Mouse (Mus musculus): ENCODE data around the gene Fbxl5.
A peak's percentile ranks its signal among the peaks of the same experiment; 100 is the strongest.

The Fbxl5 gene

GRCm38 (mm10) chr5:43781977-43782930, 39.2 kb downstream of the Fbxl5 start:
- DNase-seq (ENCODE audit: low read depth, low spot score) = peak; percentile 85

DNA sequence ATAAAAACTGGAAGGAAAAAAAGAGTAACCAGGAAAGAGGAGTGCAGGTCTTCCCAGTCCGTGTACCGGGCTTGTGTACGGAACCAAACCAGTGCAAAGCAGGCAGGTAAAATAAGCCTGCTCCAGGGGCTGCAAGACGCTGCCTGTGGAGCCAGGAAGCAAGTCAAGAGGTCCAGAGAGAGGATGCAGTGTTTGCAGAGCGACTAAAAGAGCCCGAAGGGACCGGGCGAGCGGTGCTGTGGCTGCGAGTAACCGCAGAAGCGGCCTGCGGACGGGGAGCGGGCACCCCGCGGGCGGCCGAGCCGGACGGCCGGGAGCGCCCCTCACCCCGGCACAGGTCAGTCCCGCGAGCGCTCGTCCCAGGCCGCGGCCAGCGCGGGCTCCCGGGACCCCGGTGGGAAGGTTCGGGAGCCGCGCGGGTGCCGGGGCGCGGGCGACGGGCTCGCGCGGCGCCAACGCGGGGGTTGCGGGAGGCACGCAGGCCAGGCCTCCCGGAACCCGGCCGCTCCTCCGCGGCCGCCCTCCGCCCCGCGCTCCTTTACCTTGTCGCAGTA, 39.9 kb downstream of the Fbxl5 start:
- peak; percentile 44 for DNase-seq (ENCODE audit: low read depth, low spot score)

GRCm38 (mm10) chr5:43778583-43778982, 42.9 kb downstream of the Fbxl5 start:
- DNase-seq (ENCODE audit: low read depth, low spot score) = no peak

DNA sequence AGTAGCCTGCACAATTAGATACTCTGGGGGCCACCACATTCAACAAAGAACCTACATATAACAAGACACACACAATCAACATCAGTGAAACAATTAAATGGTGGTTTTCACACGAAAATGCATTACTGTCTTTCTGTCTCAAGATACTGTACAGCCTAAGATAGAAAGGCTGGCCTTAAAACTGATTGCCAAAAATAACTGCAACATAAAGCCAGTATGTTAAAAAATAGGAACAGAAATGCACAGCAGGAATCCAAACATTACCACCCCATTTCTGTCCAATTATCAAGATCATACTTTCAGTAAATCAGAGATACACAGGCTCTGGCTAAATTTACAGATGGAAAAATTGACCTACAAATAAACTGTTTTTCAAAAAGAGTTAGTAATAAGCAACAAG, 44.4 kb downstream of the Fbxl5 start:
- no peak for DNase-seq (ENCODE audit: low read depth, low spot score)

DNA sequence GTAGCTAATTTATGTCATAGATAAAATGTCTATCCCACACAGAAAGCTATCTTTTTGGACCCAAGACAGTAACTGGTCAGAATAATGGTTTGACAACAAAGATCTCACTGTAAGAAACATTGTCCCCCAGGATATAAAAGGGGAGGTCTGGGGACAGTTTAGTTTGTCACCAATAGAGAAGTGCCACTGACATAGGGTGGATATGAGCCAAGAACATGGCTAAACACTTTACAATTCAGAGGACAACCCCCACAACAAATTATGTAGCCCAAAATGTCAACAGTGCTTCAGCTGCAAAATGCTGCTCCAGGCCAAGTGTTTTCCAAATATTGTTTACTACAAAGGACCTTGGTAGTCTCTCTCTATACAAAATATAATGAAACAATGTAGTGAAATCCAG, 45.0 kb downstream of the Fbxl5 start:
- no peak for DNase-seq (ENCODE audit: low read depth, low spot score)

DNA sequence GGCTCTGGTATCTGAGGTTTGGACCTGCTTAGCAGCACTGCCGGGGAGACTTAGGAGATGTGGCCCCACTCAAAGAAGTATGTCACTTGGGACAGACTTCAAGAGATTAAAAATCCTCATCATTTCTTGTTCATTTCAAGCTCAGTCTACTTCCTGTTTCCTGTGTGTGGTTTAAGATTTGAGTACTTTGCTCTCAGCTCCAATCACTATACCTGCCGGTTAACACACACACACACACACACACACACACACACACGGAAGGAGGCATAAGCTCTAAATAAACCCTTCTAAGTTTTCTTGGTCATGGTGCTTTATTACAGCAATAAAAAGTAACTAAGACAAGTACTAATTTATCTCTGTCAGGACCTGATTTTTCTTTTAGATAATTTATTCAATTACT, 49.9 kb downstream of the Fbxl5 start:
- DNase-seq (ENCODE audit: low read depth, low spot score) = no peak

DNA sequence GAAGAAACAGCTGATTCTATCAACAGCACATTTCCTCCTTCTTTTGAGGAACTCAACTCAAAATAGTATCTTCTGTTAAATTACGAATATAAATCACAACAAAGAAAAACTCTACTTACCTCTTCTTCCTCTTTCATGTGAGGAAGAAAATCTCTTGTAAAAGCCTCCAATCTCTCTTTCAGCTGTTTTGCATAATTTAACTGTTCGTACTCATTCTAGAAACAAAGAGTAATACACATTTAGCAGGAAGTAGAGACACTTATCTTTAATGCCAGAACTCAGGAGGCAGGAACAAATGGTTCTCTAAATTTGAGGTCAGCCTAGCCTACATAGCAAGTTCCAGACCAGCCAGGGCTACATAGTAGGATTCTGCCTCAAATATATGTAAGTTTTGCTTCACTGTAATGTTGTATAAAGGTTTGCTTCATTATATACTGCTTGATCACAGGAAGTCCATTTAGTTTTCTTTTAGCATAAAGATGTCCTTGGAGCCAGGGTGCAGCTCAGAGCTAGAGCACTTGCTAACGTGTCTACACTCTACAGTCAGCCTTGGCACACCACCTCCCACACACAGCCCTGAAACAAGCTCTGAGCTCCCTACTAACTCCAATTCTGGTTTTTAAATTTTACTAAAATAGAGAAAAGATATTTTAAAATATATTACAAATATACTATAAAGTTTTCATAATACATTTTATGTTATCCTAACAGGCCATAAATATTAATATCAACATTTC, 50.7 kb downstream of the Fbxl5 start:
- no peak for DNase-seq (ENCODE audit: low read depth, low spot score)

DNA sequence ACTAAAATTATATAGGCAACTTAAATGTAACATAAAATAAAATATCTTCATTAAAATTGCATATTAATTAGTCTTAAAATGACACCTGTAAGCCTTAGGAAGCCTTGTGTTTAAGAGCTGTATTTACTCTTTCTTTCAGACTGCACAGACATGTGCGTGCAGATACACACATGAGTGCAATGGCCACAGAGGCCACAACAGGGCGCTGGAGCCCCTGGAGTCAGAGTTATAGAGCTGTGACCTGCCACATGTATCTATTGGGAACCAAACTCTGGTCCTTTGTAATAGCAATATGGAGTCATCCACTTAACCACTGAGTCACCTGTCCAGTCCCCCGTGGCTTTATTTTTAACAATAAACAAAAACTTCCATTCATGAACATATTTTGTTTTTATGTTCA, 72.3 kb downstream of the Fbxl5 start:
- DNase-seq (ENCODE audit: low read depth, low spot score) = no peak

- no peak for DNase-seq (ENCODE audit: low read depth, low spot score)
These were observed 73.4 kb downstream of the Fbxl5 start for GRCm38 (mm10) chr5:43748039-43748438.

DNA sequence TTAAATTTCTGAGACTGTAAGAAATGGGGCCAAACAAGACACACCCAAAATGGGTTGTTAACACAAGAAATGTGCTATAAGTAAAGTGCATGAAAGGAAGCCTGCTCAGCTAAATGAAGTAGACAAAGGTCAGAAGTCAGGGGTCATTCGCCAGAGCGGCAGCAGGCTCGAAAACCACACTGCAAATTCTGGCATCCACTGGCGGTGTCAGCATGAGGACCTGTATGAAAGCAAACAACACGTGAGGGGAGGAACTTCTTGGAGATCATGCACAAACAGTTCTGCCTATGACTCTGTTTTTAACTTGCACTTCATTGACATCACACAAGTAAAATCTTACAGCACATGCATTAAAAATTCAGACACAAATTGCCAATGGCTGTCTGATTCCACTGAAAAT, 76.3 kb downstream of the Fbxl5 start:
- peak; percentile 13 for DNase-seq (ENCODE audit: low read depth, low spot score)

- DNase-seq (ENCODE audit: low read depth, low spot score) = no peak
These were observed 77.3 kb downstream of the Fbxl5 start for GRCm38 (mm10) chr5:43744187-43744586.

DNA sequence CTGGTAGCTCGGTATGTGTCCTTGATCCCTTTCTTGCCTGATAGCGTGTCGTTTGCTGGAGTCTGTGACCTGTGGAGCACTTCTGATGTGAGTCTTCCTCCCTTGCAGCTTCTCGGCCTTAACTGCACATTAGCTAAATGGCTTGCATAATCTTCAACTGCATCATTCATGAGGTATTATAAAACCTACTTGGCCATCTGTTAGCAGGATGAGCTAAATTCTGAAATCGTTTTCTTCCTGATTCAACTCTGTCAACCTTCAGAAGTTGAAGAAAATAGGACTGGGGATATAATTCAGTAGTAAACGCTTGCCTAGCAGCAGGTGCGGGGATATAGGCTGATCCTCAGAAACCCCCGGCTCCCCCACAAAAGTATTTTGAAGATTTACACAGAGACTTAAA, 89.1 kb downstream of the Fbxl5 start:
- DNase-seq (ENCODE audit: low read depth, low spot score) = no peak

DNA sequence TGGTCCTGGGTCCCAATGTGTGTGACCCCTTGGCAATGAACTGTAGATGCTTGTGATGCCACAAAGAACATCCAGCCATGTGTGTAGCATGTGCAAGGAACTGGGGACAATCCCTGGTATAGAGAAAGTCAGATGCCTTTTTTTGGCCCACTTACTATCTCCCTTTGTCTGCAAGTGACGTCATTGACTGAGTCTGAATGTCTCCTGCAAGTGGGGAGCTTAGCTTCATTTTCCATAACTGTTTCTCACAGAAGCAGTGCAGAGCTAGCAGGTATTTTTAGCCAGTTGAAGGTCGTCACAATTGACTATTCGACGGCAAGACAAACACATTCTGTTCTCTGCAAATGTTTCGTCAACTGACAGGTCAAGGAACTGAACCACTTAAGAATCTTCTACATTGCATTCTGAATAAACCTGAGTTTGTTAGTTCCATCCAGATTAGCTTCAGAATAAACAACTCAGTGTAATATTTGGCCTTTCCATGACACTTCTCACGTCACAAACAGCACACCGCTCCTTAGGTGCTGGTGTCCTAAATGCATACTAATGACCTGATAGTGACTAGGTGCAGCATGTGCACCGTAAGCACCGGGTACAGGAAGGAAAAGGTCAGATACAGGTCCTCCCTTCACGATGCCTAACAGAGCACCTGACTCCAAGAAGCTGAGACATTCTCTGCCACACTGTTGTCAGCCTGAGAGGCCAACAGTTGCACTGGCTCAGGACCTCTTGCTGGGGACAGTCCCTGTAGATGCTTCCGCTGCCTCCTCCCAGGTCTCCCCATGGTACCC, 92.9 kb downstream of the Fbxl5 start:
- no peak for DNase-seq (ENCODE audit: low read depth, low spot score)

DNA sequence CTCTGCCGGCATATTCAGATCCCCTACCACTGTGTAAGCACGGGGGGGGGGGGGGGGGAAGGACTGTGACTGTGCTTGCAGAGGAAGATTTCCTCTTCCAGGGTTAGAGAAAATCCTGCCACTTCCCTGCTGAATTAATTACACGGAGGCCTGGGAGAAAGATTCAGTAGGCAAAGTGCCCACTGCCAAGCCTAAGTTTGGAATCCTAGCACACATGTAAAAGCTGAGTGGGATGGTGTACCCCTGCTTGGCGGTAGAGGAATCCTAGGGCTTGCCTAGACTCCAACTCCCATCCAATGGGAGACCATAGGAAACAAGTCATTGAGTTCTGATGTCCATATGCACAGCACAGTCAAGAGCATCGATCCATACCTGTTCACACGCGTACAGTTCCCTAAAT, 97.6 kb downstream of the Fbxl5 start:
- DNase-seq (ENCODE audit: low read depth, low spot score) = no peak

DNA sequence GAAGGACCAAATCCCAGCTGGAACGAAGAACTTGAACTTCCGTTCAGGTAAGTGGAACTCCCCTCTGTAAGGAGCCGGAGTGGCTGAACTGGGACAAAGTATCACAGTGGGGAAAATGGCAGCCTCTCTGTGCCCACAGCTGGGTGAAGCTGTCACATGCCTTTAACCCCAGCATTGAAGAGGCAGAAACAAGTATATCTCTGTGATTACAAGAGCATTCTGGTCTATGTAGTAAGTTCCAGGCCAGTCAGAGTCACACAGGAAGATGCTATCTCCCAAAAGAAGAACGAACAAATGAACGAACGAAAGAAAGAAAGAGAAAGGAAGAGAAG, 99.0 kb downstream of the Fbxl5 start:
- DNase-seq (ENCODE audit: low read depth, low spot score) = no peak

GRCm38 (mm10) chr5:43721538-43722451, 99.6 kb downstream of the Fbxl5 start:
- DNase-seq (ENCODE audit: low read depth, low spot score) = peak; percentile 35

DNA sequence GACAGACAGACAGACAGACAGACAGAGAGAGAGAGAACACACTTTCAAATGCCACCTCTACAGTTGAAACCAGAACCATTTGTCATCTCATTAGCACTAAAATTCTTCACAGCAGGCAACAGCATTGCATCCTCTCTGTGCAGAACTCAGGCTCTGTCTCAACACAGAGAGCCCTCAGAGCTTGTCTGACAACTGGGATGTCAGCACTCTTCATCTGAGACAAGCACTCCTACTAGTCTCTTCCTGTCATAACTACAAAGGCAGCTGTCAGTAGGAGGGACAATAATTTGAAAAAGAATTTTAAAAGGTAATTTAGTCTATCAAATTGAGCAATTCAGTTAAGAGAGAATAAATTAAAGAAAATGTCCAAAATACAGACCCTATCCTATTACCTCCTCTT, 122.2 kb downstream of the Fbxl5 start:
- DNase-seq (ENCODE audit: low read depth, low spot score) = no peak

DNA sequence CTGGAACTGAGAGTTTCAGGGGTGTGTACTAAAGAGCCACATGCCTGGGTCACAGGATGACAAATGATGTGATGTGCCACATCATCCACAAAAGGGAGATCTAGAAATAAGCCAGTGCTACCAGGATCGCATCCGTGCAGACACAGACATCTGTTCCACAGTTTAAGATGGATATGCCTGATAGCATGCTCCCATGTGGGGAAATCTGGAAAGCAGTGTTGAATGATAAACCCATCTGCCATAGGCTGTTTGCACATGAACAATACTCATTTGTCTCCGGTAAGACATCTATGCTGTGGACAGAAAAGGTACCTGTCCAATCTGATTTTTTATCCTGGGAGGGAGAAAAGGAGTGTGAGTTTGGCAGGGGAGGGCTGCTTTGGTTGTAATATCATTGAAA, 124.3 kb downstream of the Fbxl5 start:
- no peak for DNase-seq (ENCODE audit: low read depth, low spot score)
